Mouse (Mus musculus): ENCODE data around the gene Tbc1d20. TPM values are rescaled to one million over a fixed set of nuclear protein-coding genes. Genes with fewer than 3 reads are reported as not detected.
A peak's percentile ranks its signal among the peaks of the same experiment; 100 is the strongest.
"Not testable (repeated sequence)": the region's sequence is repeated elsewhere in the genome, so short reads cannot be mapped to it uniquely, and the experiment has no call there.

Gene Tbc1d20
- polyA plus RNA-seq, 1 experiment, result 49.6 TPM

DNA sequence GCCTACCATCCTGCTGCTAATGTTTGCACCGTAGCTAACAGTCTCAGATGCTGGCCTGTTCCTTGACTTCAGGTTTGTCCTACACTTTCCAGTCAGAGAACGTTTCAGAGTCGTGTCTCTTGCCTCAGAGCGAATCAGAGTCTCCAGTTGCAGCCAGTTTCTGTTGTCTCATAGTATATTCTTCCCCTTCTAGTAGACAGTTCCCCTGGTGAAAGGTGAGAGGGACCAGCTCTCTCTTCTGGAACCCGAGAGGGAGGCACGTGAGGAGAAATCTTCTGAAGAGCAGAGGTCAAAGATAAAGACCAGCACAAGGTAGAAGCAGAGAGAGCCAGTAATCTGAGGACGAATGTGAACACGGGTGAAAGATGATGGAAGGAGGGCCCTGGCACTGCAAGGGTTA is 5.6 kb upstream of the Tbc1d20 start:
- 65% methylated on average over 8 of the region's 8 CpGs for WGBS
- Histone ChIP-seq H3K27me3 (ENCODE audit: control insufficient read depth, insufficient read depth, low read length) (no peaks in the 10 kb centered on the region), H3K4me3 (ENCODE audit: low read depth, low read length) (no peak overlapping the region), H3K27ac (ENCODE audit: insufficient read depth, low read depth, low read length) (no peak overlapping the region), H3K36me3 (ENCODE audit: control insufficient read depth, insufficient read depth, low read length) (peaks cover 17% of the 10 kb centered on the region), H3K4me1 (ENCODE audit: control insufficient read depth, insufficient read depth, insufficient read length, low read length) (no peaks in the 10 kb centered on the region)
- no peak for TF ChIP-seq CTCF (IDR thresholded peaks at IDR 0.05; ENCODE audit: extremely low read depth, insufficient read length, insufficient replicate concordance, low read depth, low read length)
- TF ChIP-seq POLR2A (IDR thresholded peaks at IDR 0.05; ENCODE audit: low read depth, low read length), result no peak

DNA sequence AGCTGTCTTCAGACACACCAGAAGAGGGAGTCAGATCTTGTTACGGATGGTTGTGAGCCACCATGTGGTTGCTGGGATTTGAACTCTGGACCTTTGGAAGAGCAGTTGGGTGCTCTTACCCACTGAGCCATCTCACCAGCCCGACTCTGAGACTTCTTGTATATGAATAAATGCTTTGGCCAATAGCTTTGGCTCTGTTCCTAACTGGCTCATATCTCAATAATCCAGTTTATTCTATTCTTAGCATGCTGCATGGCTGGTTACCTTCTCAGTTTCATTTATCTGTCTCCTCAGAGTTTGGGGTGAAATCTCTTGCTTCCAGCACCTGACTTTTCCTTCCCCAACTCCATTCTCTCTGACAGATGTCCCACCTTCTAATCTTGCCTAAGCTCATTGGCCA is 4.0 kb upstream of the Tbc1d20 start:
- WGBS, result 65% methylated on average over 2 of the region's 2 CpGs
- not testable (repeated sequence) for H3K4me3 ChIP-seq (ENCODE audit: low read depth, low read length)

DNA sequence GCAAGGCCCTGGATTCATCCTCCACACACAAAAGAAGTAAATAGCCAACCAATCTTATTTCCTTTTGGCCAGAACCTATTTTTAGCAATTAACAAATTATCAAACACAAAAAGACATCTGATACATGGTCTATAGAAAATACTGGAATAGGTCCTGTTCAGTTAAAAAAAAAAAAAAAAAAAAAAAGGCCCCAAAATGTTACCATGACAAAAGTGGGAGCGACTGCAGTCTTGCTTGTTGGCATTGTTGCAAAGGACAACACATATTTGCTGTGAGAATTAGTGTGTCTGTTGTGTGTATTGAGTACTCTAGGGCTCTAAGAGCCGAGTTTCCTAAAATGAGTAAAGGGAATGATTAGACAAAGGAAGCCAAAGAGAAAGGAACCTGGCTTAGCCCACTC is 1.2 kb upstream of the Tbc1d20 start:
- H3K4me1 ChIP-seq (ENCODE audit: control insufficient read depth, insufficient read depth, insufficient read length, low read length), result peaks cover 9% of the 10 kb centered on the region; the same call in 1 of the 2 replicates
- 79% methylated on average over 2 of the region's 2 CpGs for WGBS
- peaks cover 1% of the 10 kb centered on the region; the same call in 1 of the 2 replicates for H3K36me3 ChIP-seq (ENCODE audit: control insufficient read depth, insufficient read depth, low read length)
- no peak overlapping the region for H3K27ac ChIP-seq (ENCODE audit: insufficient read depth, low read depth, low read length)
- H3K4me3 ChIP-seq (ENCODE audit: low read depth, low read length), result no peak overlapping the region
- H3K27me3 ChIP-seq (ENCODE audit: control insufficient read depth, insufficient read depth, low read length), result no peaks in the 10 kb centered on the region
- TF ChIP-seq POLR2A (IDR thresholded peaks at IDR 0.05; ENCODE audit: low read depth, low read length) (no peak), CTCF (IDR thresholded peaks at IDR 0.05; ENCODE audit: extremely low read depth, insufficient read length, insufficient replicate concordance, low read depth, low read length) (no peak)

More for the DNA sequence above, 4.0 kb upstream of the Tbc1d20 start:
- H3K27me3 ChIP-seq (ENCODE audit: control insufficient read depth, insufficient read depth, low read length); H3K4me1 ChIP-seq (ENCODE audit: control insufficient read depth, insufficient read depth, insufficient read length, low read length); H3K36me3 ChIP-seq (ENCODE audit: control insufficient read depth, insufficient read depth, low read length); H3K27ac ChIP-seq (ENCODE audit: insufficient read depth, low read depth, low read length): not testable (repeated sequence)

DNA sequence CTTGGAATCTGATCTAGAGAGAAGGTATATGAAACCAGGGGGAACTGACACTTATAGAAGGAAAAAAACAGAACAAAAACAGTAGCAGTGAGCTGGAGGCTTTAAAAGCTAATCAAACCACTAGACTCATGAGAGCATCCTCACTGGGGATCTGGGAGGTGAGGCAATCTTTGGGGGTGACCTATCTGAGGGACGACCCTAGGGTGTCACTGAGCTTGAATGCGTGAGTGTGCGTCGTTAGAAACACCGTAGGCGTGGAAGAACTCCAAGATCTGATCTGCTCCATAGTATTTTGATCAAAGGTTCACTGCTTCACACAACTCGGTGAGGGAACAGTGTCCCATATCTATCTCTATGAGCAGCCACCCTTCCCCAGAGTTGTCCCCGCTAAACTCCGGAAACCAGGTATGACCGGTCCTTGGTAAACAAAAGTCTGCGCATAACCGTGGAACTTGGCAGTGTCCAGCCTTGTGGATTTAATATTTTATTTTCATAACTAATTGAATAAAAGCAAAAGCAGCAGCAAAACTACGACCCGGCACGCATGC is 375 bp upstream of the Tbc1d20 start:
- Histone ChIP-seq H3K4me1 (ENCODE audit: control insufficient read depth, insufficient read depth, insufficient read length, low read length) (peaks cover 9% of the 10 kb centered on the region; the same call in 1 of the 2 replicates), H3K27me3 (ENCODE audit: control insufficient read depth, insufficient read depth, low read length) (no peaks in the 10 kb centered on the region), H3K27ac (ENCODE audit: insufficient read depth, low read depth, low read length) (no peak overlapping the region), H3K4me3 (ENCODE audit: low read depth, low read length) (peak overlapping the region; percentile 91), H3K36me3 (ENCODE audit: control insufficient read depth, insufficient read depth, low read length) (peaks cover 2% of the 10 kb centered on the region; the same call in 1 of the 2 replicates)
- TF ChIP-seq CTCF (IDR thresholded peaks at IDR 0.05; ENCODE audit: extremely low read depth, insufficient read length, insufficient replicate concordance, low read depth, low read length) (no peak), POLR2A (IDR thresholded peaks at IDR 0.05; ENCODE audit: low read depth, low read length) (no peak)
- under 1% methylated on average over 15 of the region's 15 CpGs for WGBS

DNA sequence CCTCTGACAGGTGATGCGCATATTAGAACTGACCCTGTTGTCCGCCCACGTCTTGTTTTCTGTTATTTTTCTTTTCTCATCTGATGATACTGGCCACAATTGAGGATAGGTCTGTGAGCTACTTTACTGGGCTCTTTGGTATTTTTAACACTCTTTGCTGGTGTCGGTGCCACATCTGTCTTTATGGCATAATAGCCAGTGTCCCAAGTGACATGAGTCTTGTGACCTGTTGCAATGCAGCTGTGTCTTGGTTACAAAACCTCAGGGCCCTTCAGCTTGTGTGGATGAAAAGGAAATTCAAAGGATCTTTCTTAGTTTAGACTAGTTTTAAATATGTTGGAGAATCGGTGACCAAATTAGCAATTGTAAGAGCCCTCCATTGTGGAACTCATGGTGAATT is 913 bp downstream of the Tbc1d20 start:
- no peak for TF ChIP-seq CTCF (IDR thresholded peaks at IDR 0.05; ENCODE audit: extremely low read depth, insufficient read length, insufficient replicate concordance, low read depth, low read length)
- TF ChIP-seq POLR2A (IDR thresholded peaks at IDR 0.05; ENCODE audit: low read depth, low read length), result no peak
- Histone ChIP-seq H3K36me3 (ENCODE audit: control insufficient read depth, insufficient read depth, low read length) (peaks cover 2% of the 10 kb centered on the region; the same call in 1 of the 2 replicates), H3K27ac (ENCODE audit: insufficient read depth, low read depth, low read length) (no peak overlapping the region), H3K27me3 (ENCODE audit: control insufficient read depth, insufficient read depth, low read length) (no peaks in the 10 kb centered on the region), H3K4me3 (ENCODE audit: low read depth, low read length) (peak overlapping the region; percentile 91; the same call in 1 of the 2 replicates), H3K4me1 (ENCODE audit: control insufficient read depth, insufficient read depth, insufficient read length, low read length) (peaks cover 9% of the 10 kb centered on the region; the same call in 1 of the 2 replicates)
- 20% methylated on average over 5 of the region's 5 CpGs for WGBS

DNA sequence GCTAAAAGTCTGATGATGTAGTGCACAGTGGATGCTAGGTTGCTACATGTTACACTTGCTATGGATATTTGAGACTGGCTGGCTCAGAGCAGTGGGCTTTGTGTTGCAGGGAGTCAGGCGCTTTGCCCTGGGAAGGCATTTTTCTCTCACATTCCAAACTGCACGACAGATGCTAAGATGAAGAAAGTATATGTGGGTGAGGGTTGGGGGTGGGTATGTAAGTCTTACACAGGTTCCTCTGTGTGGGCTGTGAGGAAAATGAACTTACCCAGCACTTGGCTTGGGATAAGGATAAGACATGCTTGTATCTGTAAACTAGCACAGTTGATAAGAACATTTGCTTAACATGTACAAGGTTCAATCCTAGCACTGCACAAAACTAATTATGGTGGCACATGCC is 9.2 kb downstream of the Tbc1d20 start:
- Histone ChIP-seq H3K27ac (ENCODE audit: insufficient read depth, low read depth, low read length) (no peak overlapping the region), H3K36me3 (ENCODE audit: control insufficient read depth, insufficient read depth, low read length) (peaks cover 42% of the 10 kb centered on the region), H3K27me3 (ENCODE audit: control insufficient read depth, insufficient read depth, low read length) (no peaks in the 10 kb centered on the region), H3K4me3 (ENCODE audit: low read depth, low read length) (no peak overlapping the region), H3K4me1 (ENCODE audit: control insufficient read depth, insufficient read depth, insufficient read length, low read length) (peaks cover 12% of the 10 kb centered on the region)
- 77% methylated on average over 2 of the region's 2 CpGs for WGBS
- TF ChIP-seq POLR2A (IDR thresholded peaks at IDR 0.05; ENCODE audit: low read depth, low read length), result no peak
- TF ChIP-seq CTCF (IDR thresholded peaks at IDR 0.05; ENCODE audit: extremely low read depth, insufficient read length, insufficient replicate concordance, low read depth, low read length), result no peak

DNA sequence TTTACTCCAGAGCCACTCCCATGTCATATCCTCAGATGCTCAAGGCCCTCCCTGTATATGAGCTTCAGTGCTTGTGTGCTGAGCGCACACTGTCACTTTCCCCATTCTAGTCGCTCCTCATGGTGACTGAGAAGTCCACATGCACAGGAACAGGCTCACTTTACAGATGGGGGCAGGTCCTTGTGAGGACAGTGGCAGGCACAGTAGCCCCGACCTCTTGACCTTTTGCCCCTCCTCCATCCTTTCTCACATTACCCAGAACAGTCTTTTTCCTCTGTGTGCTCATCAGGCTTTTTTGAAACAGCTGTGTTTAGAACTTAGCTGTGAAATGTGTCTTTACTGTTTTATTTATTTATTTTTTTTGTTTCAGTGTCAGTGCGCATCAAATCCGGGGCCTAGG is 10.2 kb downstream of the Tbc1d20 start:
- Histone ChIP-seq H3K4me1 (ENCODE audit: control insufficient read depth, insufficient read depth, insufficient read length, low read length) (peaks cover 12% of the 10 kb centered on the region), H3K4me3 (ENCODE audit: low read depth, low read length) (no peak overlapping the region), H3K27ac (ENCODE audit: insufficient read depth, low read depth, low read length) (no peak overlapping the region), H3K36me3 (ENCODE audit: control insufficient read depth, insufficient read depth, low read length) (peaks cover 51% of the 10 kb centered on the region), H3K27me3 (ENCODE audit: control insufficient read depth, insufficient read depth, low read length) (no peaks in the 10 kb centered on the region)
- TF ChIP-seq CTCF (IDR thresholded peaks at IDR 0.05; ENCODE audit: extremely low read depth, insufficient read length, insufficient replicate concordance, low read depth, low read length), result no peak
- no peak for TF ChIP-seq POLR2A (IDR thresholded peaks at IDR 0.05; ENCODE audit: low read depth, low read length)
- WGBS, result 84% methylated on average over 5 of the region's 5 CpGs
